Mouse (Mus musculus): ENCODE measurements around the gene Tiprl. TPM values are rescaled to one million over a fixed set of nuclear protein-coding genes. Genes with fewer than 3 reads are reported as not detected.

Tiprl gene
- total RNA-seq, 2 experiments from 2014 or later = 51.6 to 61.5 TPM

GRCm38 (mm10) chr1:165174059-165174616 lies 62.7 kb downstream of the Tiprl start:
- no peak for DNase-seq

GRCm38 (mm10) chr1:165171277-165171676 lies 65.5 kb downstream of the Tiprl start:
- no peak for DNase-seq

GRCm38 (mm10) chr1:165170157-165170556 lies 66.6 kb downstream of the Tiprl start:
- DNase-seq = no peak

GRCm38 (mm10) chr1:165169462-165169861 lies 67.3 kb downstream of the Tiprl start:
- DNase-seq = no peak

- DNase-seq = no peak
Observed at GRCm38 (mm10) chr1:165164920-165165319, 71.9 kb downstream of the Tiprl start.

Other genes starting within 250 kb of the Tiprl start
- gene Tbx19, start 76.2 kb downstream of the Tiprl start, total RNA-seq (2021) = not detected
- 10 to 100 TPM; 23.6 to 25.1 TPM for gene Sft2d2, start 42.6 kb downstream of the Tiprl start, total RNA-seq (2021)
- gene Gpr161, start 58.8 kb upstream of the Tiprl start, total RNA-seq (2021) = 1 to 10 TPM; 2.3 to 3.3 TPM
- 10 to 100 TPM; 50.5 to 57.9 TPM for gene Dcaf6, start 223.5 kb upstream of the Tiprl start, total RNA-seq (2021)
- 100 to 1,000 TPM; 381 to 397 TPM for gene Mpc2, start 223.6 kb upstream of the Tiprl start, total RNA-seq (2021)
- under 1 TPM; 0.27 to 0.69 TPM for gene Adcy10, start 248.2 kb upstream of the Tiprl start, total RNA-seq (2021)